Mouse (Mus musculus) skeletal muscle tissue, adult 2 months (tissue): Measurements from ENCODE around the gene Slc24a3.
A peak's percentile ranks its signal among the peaks of the same experiment; 100 is the strongest.

Source experiments
- DNase-seq: peaks from one replicate; pipeline ENCODE4 v3.0.0-alpha.2; 2012; ENCODE audit warnings: low read depth, low spot score

Slc24a3 gene

DNA sequence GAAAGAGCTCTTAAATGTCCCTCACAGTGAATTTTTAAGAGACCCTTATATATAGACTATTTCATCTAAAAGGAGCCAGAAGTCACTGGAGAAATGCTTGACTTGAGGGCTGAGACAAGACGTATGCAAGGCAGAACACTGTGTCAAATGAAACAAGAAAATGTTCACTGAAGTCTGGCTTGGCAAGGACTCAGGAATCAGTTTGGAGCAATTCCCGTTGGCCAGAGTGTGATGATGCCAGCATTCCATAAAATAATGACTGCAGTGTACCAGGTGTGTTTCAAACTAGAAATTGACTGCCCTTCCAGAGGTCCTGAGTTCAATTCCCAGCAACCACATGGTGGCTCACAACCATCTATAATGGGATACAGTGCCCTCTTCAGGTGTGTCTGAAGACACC, 196.1 kb downstream of the Slc24a3 start:
- no peak for DNase-seq

DNA sequence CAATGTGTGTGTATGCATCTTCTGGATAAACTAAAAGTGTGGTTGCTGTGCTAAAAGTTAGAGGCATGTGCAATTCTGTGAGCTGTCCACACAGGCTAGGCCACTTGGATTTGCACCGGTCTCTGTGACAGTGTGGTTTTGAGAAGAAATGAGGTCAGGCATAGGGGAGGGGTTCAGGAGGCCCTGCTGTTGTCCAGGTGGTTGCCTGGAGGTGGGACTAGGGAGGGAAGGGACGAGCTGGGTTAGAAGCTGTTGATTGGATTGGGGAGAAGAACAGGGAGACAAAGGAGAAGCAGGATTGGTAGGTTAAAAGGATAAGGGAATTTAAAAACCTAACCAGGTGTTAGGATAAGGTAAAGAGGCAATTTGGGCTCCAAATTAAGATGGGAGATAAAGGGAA, 201.1 kb downstream of the Slc24a3 start:
- DNase-seq, result no peak

DNA sequence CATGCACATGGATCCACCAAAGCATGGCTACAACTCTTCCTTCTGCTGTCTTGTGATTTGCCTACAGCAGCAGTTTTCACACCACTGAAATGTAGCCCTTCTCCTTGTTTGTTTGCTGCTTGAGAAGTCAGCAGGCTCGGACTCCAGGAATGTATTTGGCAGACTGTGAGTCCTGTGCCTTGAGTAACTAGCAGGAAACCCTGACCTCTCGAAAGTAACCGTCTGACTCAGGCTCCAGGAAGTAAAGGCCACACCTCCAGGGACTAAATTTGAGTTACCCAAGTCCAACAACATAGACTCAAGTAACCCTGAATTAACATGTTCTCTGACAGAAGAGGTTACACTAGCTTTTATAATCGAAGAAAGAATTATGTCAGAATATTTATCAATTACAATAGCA, 203.2 kb downstream of the Slc24a3 start:
- peak; percentile 19 for DNase-seq

DNA sequence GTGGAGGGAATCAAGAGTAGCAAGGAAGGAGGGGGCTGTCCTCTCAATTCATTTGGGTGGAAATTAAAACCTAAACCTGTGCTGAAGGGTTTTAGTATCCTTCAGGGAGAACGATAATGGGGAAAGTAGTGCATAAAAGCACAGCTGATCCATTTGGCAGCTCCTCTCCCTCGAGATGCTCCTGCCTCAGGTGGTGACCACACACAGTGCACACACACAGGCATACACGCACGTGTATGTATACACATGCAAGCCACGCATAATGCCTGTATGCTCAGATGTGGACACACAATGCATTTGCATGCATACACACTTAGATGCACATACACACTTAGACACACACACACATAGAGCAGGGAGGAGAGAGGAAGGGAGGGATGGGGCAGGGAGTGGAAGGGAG, 206.2 kb downstream of the Slc24a3 start:
- DNase-seq, result no peak

DNA sequence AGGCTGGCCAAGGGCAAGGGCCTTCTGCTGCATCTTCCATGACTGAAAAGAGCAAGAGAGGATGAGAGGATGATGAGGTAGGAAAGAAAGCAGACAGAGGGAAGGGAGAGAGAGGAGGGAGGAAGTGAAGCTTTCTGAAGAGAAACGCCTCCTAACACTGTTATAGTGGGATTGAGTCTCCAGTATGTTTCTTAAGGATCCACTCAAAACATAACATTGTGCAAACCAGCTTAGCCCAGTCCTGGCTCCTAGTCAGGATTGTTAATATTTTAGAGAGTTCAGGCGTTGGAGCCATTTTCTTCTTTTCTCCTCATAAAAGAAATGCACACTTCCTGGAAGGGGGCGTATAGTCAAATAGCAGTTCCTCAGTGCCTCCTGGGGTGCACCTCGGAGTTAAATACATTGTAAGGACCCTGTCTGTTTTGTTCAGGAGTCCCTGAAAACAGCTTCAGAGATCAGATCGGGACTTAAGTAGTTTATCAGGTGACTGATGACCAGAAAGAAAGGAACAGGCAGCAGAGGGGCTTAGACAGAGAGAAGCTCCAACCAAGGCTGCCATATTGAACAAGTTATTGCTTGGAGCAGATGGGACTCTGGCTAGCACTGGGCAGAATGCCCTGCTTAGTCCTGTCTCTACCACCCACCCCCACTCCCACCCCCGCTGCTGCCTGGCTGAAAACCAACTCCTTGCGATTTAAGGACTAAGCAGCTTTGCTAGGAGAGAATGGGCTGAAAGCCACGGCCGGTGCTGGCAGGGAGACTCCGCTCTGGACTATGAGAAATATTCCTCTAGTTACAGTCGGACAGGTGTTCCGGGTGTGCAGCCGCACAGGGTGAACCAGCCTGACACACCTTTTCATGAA, 215.6 kb downstream of the Slc24a3 start:
- peak; percentile 10 for DNase-seq

DNA sequence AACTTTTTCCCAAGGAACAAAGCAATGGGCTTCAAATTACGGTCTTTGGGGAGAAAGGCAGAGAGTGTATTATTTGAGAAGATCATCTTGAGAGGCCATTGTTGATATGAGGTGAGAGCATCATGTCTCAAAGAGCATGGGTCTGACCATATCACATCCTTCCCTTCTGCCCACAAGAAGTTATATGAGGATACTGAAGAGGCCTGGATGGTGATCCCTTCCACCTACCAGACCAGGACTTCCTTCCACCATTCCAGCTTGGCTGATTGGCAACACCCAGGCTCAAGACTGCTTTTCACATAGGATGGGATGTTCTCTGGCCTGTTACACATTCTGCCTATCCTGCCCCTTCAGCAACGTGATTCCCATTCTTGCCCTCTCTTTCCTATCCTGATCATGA, 216.7 kb downstream of the Slc24a3 start:
- no peak for DNase-seq

DNA sequence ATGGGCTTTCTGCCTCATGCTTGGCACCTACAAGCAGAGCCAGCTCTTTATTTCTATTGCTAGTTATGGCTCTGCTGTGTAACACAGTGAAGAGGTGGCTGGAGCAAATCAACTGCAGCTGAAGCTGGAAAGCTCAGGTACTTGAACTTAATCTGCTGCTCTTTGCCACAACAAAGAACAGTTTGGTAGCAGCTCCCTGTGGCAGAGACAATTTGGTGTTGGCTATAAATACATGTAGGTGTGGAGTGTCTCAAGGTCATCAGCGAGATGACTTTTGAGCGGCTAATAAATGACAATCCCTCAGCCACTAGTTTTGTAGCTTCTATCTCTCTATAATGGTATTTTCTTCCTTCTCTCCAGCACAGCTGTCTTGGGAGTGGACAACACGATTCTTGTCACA, 217.7 kb downstream of the Slc24a3 start:
- DNase-seq, result no peak

DNA sequence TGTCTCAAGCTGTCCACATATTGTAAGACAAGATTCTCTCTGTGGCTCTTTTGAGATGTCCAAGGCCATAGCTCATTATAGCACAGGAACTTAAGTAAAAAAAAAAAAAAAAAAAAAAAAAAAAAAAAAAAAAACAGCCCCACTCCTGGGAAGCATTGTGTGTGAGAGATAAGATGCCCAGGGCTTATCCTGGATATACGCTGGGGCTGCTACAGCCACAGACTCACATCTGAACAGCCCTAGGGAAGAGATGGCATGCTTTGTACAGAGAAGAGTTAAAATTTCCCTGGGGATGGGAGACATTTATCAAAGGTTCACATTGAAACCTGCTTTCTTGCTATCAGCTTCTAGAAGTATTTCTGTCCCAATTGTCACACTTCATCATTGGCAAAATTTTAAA, 218.2 kb downstream of the Slc24a3 start:
- no peak for DNase-seq

DNA sequence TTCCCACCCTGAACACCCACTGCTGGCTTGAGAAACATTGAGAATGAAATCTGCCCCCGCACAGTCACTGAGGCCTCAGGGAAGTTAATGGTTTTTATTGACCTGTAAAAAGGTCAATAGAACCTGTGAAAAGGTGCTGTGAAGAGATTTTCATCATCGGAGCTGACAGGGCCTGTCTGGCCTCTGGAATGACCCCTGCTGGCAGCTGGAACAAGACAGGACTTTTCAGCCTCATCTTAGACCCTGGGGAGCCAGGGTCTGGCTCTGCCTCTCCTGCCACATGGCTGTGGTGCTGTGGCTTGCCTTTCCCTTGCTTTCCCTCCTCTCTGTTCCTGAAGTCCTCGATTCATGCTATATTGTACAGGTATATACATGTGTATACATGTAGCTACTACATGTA, 228.2 kb downstream of the Slc24a3 start:
- DNase-seq, result no peak

DNA sequence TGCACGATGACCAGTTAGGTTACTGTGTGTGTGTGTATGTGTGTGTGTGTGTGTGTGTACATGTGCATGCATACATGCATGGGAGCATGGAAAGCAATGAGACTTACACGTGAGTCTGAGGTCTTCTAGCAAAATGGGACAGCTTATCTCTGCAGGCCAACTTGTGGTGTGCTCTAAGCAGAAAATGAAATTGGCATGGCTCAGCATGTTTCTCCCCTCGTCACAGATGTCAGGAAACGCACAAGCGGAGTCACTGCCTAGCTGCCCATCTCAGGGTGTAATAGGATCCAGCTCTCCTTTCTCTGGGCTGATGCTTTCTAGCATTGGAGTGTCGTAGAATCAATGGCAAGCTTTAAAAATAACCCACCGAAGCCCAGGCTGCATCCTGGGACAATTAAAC, 229.0 kb downstream of the Slc24a3 start:
- DNase-seq, result no peak

DNA sequence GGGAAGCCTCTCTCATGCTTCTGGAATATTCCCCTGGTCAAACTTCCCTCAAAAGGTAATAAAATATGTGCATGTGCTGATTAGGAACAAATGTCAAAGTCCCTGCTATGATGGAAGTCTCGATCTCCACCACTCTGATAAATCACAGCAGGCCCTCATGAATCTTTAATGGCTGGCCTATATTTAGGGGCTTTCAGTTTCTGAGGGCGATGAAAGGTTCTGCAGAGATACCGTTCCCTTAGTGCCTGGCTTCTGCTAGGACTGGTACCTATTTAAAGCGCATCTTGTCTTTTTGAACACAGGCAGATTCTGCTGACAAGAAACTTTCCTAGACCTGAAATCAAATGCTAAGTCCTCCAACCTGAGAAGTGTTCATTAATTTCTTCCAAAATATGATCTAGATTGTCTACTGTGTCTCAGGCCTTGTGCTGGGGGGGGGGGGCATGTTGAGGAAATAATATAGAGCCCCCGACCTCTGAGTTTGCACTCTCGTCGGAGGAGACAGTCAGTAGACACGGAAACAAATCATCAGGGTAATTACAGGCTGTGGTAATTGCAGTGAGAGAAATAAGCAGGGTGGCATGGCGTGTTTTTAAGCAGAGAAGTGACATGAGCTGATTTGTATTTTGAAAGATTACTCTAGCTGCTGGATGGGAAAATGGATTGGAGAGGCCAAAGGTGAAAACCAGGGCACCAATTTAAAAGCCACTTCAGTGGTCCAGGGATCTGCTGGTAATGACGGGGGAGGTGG, 230.1 kb downstream of the Slc24a3 start:
- DNase-seq, result no peak

DNA sequence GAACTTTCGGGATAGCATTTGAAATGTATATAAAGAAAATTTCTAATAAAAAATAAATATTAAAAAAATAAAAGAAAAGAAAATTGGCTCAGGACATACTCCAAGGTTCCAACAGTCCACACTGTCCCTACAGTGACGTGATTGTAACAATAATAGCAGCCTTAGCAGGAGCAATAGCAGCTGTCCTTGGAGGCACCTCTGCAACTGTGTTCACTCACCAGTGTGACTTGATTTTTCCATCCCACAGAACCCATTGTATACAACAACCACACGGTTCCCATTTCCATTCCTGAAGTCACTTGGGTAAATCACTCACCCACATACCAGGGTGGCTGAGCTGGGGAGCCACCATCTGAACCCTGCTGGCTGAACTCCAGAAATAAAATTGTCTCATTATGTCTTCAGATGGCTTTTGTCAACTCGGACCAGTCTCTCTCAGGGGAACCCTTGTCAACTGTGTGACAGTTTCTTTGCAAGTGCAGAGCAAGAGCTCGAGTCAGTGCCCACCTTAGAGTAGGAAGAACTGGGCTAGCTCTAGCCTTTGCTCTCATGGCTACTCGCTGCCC, 233.8 kb downstream of the Slc24a3 start:
- DNase-seq, result no peak

DNA sequence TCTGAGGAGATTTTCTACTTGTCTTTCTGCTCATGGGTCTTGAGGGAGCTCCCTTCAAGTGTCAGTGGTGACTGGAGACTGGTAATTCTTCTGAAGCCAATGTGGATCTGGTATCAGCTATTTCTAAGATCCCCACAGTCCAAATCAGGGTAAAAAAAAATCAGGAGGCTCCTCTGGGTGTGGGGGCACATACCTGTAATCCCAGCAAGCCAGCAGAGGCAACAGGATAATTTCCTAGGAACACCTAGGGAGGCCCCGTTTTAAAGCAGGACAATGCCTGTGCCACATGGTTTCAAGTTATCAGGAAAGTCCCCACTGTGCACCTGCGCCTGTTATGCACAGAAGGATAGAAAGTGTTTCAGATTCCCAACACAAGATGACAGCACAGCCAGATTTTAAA, 234.4 kb downstream of the Slc24a3 start:
- no peak for DNase-seq

DNA sequence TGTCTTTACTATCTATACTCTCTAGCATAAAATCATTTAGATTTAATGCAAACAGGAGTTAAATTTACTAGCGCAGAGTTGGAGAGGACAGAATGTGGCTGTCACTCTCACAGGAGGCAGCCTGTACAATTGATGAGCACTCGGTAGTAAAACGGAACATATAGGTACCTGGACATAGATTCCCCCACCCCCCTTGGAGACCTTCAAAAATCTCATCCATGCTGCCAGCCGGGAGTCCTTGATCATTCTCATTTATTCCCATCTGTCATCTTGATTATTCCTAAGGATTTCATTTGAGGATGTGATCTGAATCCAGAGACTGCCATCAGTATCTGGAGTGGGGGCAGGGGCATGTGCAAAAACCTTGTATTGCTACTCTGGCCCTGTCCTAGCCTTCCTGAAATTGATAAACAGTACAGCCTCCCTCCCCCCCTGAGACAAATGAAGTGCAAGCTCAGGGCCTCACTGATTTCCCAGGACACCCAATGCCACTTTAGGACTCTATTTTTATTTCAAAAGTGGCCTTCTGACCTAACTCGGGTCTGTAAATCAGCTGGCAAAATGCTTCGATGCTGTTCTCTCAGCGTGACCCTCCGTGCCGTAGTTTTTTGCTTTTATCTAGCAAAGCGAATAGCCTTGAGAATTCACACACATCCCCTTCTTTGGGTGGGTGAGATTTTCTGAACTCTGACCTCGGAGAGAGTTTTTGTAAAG, 237.4 kb downstream of the Slc24a3 start:
- no peak for DNase-seq

DNA sequence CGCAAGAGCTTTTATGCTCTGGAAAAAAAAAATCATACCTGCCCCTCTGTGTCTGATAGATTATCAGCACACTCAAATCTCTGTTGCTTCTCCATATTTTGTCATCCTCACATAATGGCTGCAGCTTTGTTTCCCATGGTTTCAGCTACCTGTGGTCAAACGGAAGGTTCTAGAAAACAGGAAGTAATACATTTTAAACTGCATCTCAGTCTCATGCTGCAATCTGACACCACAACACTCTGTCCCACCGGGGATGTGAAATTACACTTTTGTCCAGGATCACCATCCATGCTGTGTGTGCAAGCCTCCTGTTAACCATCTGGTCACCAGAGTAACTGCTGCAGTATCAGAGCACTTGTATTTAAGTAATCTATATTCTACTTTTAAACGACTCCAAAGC, 238.2 kb downstream of the Slc24a3 start:
- DNase-seq, result no peak

DNA sequence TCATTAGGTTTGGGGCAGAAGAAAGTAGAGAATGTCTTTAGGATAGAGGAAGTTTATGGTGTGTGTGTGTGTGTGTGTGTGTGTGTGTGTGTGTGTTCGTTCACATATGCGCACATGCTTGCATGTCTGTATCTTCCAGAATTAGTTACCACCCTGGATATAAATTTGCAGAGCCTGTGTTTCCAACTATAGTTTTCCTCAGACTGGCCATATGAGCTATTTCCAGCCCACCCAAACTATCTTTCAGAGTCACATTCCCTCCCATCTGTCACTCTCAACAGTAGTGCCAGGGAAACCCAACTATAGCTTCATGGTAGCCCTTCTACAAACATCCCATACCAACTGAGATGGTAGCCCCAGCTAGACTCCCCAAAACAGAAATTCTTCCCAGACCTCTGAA, 250.2 kb downstream of the Slc24a3 start:
- no peak for DNase-seq

DNA sequence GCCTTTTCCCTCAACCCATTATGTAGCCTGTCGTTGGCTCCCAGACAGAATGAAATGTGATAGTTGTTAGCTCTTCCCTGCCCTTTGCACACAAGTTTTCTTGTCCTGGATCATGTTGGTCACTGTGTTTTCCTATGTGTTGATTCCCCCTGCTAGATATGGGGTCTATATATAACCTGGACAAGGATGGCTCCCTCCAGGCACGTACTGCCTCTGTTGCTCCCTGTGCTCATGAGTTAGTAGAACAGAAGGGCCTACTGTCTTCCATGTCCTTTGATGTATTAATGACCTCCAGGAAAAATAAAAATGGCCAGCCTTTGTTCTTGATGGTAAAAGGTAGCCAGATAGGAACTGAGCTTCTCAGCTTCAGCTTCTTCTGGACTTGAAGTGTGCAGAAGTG, 251.5 kb downstream of the Slc24a3 start:
- DNase-seq, result no peak

DNA sequence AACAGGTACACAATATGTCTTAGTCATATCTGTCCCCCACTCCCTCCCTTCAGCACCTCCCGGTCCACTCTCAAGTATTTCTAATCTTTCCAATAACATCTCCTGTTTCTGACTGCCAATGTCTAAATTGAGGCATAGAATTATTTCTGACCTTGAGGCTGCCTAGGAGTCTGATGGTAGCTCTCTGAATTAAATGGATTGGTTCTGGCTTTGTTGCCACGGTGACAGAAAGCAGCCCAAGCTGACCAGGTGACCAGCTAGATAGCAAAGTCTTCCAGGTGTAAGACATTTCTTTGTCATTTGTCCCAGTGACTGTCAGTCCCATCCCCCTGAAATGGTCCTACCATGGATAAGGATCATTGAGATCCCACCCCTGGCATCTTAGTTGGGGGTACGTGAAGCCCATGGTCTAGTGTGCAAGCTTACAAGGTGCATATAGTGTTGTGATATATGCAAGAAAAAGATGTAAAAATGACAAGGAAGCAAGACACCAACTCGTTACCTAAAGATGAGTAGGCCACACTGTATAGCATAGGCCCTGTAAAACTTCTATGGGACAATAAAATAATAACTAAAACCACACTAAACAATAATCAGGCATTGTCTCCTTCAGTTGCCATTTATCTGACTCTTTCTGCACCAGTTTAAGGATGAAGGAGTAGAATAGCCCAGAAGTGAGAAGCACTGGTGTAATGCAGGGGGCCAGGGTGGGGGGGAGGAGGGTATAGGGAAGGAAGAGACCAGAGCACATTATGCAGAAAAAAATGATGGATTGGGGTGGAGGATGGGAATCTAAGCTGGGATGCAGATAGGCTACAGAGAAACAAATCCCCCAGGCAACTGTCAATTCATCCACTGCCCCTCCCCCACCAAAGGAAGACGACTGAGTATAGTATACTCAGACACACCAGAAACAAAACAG, 253.7 kb downstream of the Slc24a3 start:
- DNase-seq, result no peak

DNA sequence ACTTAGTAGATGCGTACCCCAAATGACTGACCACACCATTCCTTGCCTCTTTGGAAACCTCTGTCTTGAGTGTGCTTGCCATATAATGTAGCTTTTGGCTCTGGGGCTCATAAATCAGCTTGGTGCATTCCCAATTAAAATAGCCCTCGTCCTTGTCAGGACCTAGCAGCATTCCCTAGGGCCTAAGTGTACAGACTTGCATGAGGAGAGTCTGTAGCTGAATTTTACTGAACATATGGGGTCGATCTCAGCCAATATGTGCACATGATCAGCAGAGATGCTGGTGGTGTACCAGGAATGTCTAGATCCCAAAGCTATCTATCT, 254.3 kb downstream of the Slc24a3 start:
- no peak for DNase-seq

DNA sequence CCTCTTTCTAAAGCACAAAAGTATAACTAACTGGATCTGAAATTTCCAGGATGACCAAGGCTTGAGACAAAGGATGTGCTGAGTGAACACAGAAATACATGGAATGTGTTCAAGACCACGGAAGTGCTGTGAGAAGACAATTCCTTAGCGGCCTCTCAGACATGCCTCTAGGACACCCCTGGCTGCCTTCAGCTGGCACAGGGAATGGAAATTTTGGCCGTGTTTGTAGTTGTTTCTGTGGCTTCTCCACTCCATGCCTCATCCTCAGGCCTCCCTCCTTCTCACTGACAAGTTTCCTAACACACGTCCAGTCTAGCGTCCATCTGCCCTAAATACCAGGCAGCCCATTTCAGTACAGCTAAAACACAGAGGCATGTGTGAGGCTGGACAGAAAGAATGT, 262.4 kb downstream of the Slc24a3 start:
- DNase-seq, result no peak

DNA sequence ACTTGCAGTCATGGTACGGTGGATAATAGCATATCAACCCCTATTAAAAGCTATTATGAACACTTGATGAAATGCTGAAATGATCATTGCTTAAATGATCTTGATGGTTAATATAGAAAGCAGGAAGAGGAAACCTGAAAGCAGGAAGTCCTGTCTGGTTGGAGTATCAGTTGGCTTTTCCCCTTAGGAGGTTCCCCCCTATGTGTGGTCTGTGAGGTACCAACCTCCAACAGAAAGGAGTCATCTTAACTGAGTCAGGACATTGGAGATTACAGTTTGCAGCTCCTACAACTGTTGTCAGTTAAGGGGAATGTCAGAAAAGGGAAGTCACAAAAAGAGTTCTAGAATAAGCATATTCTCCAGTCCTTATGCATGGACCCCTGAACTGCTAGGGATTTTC, 266.5 kb downstream of the Slc24a3 start:
- DNase-seq, result no peak
